Mouse (Mus musculus): ENCODE data around the gene Igfbp3. TPM values are rescaled to one million over a fixed set of nuclear protein-coding genes. Genes with fewer than 3 reads are reported as not detected.

Igfbp3 gene
- total RNA-seq, 2 experiments from 2014 or later: 8.5 to 12.3 TPM

DNA sequence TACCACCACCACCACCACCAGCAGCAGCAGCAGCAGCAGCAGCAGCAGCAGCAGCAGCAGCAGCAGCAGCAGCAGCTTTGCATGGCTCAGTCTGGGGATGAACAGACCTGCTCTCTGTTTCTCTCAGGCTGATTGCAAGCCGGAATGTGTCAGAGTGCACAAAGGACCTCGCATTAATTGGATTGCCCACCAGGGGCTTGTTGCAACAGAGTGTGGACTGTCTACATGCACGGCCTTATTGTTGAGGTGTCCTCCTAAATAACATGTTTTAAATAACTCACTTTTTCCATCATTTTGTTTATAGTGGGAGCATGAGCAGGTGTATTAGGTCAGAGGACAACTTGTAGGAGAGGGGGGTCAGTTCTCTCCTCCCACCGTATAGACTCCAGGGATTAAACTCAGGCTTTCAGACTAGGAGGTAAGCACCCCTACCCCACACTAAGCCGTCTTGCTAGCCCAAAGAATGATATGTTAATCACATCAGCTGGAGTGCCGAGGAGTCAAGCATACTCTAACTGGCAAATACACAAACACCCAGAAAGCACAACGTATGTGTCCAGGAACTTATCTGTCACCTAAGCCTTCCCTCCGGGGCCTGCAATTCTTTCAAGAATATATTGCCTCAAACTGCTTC lies 31.2 kb downstream of the Igfbp3 start:
- intact Hi-C loops (cut with DNase I): no loop called here
- DNase-seq (ENCODE audit: low spot score in 2 of 2): no peak

DNA sequence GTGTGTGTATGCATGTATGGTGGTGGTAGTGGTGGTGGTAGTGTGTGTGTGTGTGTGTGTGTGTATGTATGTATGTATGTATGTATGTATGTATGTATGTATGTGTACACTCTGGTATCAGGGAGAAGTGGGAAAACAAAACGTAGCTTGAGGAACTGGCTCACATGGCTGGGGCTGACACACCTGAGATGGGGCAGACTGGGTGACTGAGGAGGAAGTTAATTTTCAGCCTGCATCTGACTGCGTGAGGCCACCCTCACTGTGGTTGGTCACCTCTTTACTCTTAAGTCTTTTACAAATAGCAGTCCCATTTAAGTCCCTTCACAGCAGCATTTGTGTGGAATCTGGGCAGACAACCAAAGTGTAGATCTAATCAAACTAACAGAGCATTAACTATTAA lies 34.4 kb downstream of the Igfbp3 start:
- no peak for DNase-seq (ENCODE audit: low spot score in 2 of 2)
- intact Hi-C loops (cut with DNase I): no loop called here

DNA sequence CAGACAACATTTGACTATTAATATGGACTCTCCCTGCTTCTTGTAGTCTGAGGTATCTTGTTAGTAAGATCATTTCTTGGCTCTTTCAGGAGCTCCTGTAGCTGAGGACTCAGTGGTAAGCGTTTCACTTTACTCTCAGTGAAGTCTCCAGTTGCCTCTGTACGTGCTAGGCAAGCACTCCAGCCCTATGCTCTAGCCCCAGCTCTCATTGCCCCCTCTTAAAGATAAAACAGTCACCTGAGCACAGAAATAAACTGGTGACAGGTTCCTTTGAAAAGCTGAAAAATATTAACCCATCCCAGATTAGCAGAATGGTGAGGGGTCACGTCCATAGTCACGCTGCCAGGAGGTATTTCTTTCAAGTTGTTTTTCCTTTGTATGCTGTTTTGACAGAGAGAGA lies 35.0 kb downstream of the Igfbp3 start:
- intact Hi-C loops (cut with DNase I): no loop called here
- no peak for DNase-seq (ENCODE audit: low spot score in 2 of 2)

DNA sequence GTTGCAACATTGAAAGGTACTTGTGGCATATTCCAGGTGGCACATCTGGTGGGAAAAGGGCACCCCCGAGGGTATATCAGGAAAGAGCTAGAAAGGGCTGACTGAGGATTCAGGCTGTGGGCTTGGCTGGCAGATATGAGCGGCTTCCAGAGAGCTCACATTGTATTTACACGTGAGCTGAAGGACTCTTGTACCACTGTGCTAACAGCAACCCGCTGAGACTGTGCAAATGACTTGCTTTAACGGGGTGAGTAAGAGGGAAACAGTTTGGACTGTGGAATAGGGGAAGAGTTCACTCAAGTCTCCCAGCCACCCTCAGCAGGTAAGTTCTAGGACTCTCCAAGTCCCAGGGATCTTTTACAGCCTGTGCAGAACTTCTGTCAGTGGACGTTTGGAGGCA lies 40.1 kb downstream of the Igfbp3 start:
- intact Hi-C loops (cut with DNase I): no loop called here
- DNase-seq (ENCODE audit: low spot score in 2 of 2): no peak

DNA sequence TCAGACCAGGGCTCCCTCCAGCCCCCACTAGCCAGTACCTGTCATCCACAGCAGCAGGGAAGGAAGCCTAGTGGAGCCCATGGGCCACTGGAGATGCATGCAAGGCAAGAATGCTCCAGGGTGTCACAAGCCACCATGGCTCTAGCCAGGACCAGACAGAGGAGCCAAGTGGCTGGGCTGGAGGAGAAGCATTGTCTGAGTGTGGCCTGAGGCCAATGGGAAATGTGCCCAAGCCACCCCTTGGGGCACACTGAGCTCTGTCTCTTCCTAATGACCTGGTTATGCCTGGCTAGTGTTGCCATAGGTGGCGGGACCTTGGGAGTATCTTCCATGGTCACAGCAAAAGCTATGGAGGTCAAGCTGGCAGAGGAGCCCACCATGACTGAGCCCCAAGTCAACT lies 44.1 kb downstream of the Igfbp3 start:
- DNase-seq (ENCODE audit: low spot score in 2 of 2): no peak
- intact Hi-C loops (cut with DNase I): no loop called here

DNA sequence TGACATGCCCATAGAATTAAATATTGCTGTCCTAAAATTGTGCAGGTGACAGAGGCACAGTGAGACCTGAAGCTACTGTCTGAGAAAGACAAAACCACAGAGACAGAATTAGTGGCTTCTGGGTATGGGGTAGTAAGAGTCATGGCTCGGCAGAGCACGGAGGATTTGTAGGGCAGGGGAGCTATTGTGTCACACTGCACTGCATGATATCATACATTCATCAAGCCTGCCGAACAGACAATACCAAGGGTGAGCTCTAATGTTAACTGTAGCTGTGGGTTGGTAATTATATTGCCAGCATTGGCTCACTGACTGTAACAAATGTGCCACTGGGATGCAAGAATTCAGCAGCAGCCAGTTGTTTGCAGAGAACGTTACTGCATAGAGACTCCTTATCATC lies 49.3 kb downstream of the Igfbp3 start:
- intact Hi-C loops (cut with DNase I): loop anchor here (5.0 kb wide), 1 partner anchor 507 kb away; the partner anchor contains the start of gene Ramp3

DNA sequence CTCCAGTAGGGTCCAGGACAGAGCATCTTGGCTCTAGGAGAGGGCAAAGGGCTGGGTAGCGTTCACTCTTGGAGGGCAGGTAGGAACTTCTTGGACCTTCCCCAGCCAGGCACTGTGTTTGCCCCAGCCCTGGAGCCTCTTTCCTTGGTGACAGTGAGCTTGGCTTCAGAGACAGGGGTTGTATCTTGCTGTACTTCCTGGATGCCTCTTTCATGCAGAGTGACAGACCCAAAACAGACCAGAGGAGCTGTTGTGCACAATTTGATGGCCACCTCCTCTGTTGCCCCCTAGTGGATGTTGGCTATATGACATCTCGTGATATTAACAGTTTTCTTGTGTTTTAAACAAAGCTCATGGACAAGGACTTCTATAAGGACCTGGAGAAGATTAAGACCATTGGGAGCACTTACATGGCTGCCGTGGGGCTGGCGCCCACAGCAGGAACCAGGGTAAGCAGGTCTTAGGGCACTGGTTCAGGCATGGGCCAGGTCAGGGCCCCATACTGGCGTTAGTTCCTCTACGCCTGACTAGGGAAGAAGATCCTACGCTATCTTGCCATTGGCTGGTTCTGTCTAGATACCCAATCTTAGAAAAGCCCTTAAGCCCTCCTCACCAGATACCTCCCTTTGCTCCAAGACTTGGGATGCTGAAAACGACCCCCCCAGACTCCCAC lies 52.1 kb downstream of the Igfbp3 start:
- no peak for DNase-seq (ENCODE audit: low spot score in 2 of 2)
- intact Hi-C loops (cut with DNase I): loop anchor here (5.0 kb wide), 1 partner anchor 504 kb away; the partner anchor contains the start of gene Ramp3

More for the DNA sequence above, 49.3 kb downstream of the Igfbp3 start:
- DNase-seq (ENCODE audit: low spot score in 2 of 2): no peak

DNA sequence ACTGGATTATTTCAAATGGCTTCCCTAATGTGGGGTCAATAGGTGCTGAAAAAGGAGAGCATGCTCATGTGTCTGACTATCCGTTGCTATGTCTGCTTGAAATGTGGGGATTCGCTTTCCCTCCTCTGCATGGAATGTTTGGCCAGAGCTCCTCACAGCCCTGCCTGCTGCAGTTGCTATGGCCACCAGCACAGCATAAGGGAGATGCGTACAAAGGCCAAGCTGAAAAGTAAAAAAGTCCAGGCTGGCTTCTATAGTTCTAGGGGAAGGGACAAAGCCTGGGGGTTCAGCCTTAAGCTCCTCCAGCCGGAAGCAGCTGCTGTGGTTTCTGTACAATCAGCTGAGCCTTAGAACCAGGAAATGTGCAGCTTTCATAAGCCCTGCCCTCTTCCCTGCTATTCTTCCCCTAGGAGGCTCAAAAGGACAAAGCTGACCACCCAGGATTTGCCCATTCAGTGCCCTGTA lies 53.1 kb downstream of the Igfbp3 start:
- intact Hi-C loops (cut with DNase I): loop anchor here (5.0 kb wide), 1 partner anchor 503 kb away; the partner anchor contains the start of gene Ramp3
- no peak for DNase-seq (ENCODE audit: low spot score in 2 of 2)

DNA sequence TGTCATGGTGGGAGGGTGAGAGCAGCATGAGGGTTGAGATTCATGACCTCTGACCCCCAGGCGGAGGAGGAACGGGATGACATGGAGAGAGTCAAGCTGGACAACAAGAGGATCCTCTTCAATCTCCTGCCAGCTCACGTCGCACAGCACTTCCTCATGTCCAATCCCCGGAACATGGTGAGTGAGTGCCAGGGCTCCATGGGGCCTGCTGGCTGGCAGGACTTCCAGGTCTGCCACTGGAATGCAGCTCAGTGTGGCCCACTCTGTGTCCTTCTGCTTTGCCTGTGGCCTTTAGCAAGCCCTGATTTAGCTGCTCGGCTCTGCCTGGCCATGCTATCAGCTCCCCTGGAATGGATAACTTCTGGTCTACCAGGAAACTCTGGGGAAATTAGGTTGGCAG lies 53.6 kb downstream of the Igfbp3 start:
- DNase-seq (ENCODE audit: low spot score in 2 of 2): no peak
- intact Hi-C loops (cut with DNase I): loop anchor here (5.0 kb wide), 1 partner anchor 503 kb away; the partner anchor contains the start of gene Ramp3

DNA sequence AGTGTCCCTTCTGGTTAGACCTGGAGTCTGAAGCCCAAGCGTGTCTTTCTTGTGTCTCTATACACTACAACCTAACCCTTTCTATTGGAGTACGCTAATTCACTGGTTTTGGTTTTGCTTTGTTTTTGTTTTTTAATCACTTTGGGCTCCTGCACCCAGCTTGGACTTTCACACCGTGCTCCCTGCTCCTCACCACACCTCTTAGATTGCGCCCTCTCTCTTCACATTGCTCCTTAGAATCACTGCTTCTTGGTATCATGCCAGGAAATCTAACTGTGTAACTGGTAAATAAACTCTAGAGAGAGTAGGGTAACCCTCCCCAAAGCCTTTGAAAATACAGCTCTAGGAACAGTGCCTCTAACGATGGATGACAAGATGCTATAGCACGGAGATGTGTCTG lies 55.5 kb downstream of the Igfbp3 start:
- DNase-seq (ENCODE audit: low spot score in 2 of 2): no peak
- intact Hi-C loops (cut with DNase I): no loop called here

DNA sequence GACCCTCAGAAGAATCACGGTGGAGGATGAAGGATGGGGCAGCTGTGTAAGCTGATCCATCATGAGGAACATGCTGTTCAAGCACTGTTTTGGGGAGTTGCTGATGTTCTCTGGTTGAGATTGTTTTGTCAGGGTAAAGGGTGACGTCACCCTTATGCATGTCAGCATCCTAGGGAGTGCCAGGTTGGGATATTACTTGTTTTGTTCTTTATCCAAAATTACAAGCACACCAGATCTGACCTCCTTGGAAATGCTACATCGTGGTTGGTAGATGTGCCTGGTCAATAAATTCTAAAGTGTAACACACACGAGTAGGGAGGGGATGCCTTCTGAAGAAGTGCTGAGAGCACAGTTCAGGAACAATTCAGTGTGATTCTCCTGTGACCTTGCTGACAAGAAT lies 57.3 kb downstream of the Igfbp3 start:
- intact Hi-C loops (cut with DNase I): no loop called here
- DNase-seq (ENCODE audit: low spot score in 2 of 2): no peak

Other genes with a start within 250 kb of the Igfbp3 start
- 100 to 1,000 TPM; 264 to 305 TPM for gene Adcy1, start 150.4 kb downstream of the Igfbp3 start, total RNA-seq (2021)
- not detected for gene Gm11985, start 25.4 kb downstream of the Igfbp3 start, total RNA-seq (2021)
- not detected for gene Igfbp1, start 16.1 kb downstream of the Igfbp3 start, total RNA-seq (2021)